In the genomic region with DNA sequence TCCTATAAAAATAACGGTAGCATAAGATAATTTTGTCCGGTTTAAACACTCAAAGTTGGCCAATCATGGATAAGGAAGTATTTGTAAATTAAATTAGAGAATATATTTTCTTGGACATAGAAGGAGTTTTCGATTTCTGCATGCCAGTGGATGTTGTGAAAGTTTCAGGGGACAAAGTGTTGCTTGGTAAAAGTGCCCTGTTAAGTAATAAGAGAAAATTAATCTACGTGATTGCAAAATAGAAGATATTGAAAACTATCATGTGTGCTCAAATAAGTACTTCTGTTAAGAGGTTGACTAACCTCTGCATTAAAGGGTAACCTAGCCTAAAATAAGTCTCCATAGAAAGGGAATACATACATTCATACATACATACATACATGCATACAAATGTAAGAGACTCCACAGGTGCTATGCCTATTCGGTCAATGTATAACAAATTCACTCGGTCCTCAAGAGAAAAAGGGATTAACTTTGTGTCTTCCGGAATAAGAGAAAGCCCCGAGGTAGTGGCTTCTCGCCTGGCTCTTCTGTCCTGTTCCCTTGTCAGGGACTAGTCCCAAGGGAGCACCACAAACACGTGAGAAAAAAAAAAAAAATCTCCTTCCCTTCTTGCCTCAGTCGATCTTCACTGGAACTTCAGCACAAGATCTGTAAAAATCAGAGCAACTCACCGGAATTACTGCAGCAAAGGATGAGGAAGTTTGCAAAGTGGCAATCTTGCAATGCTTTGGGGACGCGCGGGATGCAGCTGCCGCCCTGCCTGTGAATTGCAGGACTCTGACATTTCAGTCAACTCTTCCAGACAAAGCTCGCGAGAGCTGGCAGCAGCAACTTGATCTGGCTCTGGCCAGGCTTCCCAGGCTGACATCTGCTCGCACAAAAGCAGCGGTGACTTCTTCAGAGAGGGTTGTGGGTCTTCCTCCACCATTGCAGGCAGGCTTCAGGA, we compare ENCODE assay signal across 8 mouse cellular contexts. TPM values are rescaled to one million over a fixed set of nuclear protein-coding genes. Genes with fewer than 3 reads are reported as not detected.
DNase-seq lines count a peak whose midpoint lies in the region; ATAC-seq lines count a peak whose summit lies in the region.

No protein-coding gene starts in this region.

- intact Hi-C loops in gastrocnemius, postnatal 36 days (cut with DNase I) = no loop called here
- intact Hi-C loops in left cerebral cortex, postnatal 4 days (cut with DNase I) = no loop called here

- no peaks in the 10 kb centered on the region for H3K27me3 ChIP-seq in intestine, embryonic 15.5 days (replicated peaks)
- no peaks in the 10 kb centered on the region for H3K27me3 ChIP-seq in midbrain, embryonic 13.5 days

- H3K9ac ChIP-seq in intestine, embryonic 15.5 days = peak overlapping the region; percentile 41
- peak overlapping the region; percentile 46 for H3K9ac ChIP-seq in midbrain, embryonic 13.5 days (replicated peaks)

- ATAC-seq in intestine, embryonic 15.5 days = peak; percentile 96
- ATAC-seq in midbrain, embryonic 13.5 days = peak; percentile 98
- ATAC-seq in megakaryocyte progenitor cell, adult 5-6 weeks (replicated peaks; ENCODE audit: poor library complexity) = no peak

- peak; percentile 87 for DNase-seq in ZHBTc4 (ENCODE audit: low read depth, low spot score)
- peak; percentile 91 for DNase-seq in embryo, embryonic 10 days (ENCODE audit: low spot score)
- peak; percentile 28 to 45 for DNase-seq in gastrocnemius, postnatal 36 days
- DNase-seq in left cerebral cortex, postnatal 4 days = peak; percentile 81
- DNase-seq in telencephalon, adult 2 months (ENCODE audit: low read depth, low spot score) = peak; percentile 15

- 19% methylated on average over 20 of the region's 20 CpGs for WGBS in intestine, embryonic 15.5 days
- 20% methylated on average over 20 of the region's 20 CpGs for WGBS in midbrain, embryonic 13.5 days

- H3K27ac ChIP-seq in intestine, embryonic 15.5 days = peak overlapping the region; percentile 27
- H3K27ac ChIP-seq in midbrain, embryonic 13.5 days = no peak overlapping the region

- no peaks in the 10 kb centered on the region for H3K9me3 ChIP-seq in intestine, embryonic 15.5 days
- H3K9me3 ChIP-seq in midbrain, embryonic 13.5 days = no peaks in the 10 kb centered on the region

- H3K4me1 ChIP-seq in intestine, embryonic 15.5 days (replicated peaks) = no peaks in the 10 kb centered on the region
- H3K4me1 ChIP-seq in midbrain, embryonic 13.5 days (replicated peaks) = peaks cover 6% of the 10 kb centered on the region

- peak overlapping the region; percentile 45 for H3K4me3 ChIP-seq in intestine, embryonic 15.5 days (replicated peaks)
- H3K4me3 ChIP-seq in midbrain, embryonic 13.5 days (replicated peaks) = peak overlapping the region; percentile 44

- peak overlapping the region; percentile 67 for H3K4me2 ChIP-seq in intestine, embryonic 15.5 days (replicated peaks)
- H3K4me2 ChIP-seq in midbrain, embryonic 13.5 days (replicated peaks) = peak overlapping the region; percentile 67

- H3K36me3 ChIP-seq in intestine, embryonic 15.5 days = no peaks in the 10 kb centered on the region
- H3K36me3 ChIP-seq in midbrain, embryonic 13.5 days = no peaks in the 10 kb centered on the region

RNA-seq across cellular contexts. Expression of a gene that starts 0.5 kb away (rescaled TPM):
- 1 to 10 TPM; 1.6 to 2.1 TPM for total RNA-seq in gastrocnemius, postnatal 36 days (2021)
- polyA plus RNA-seq in intestine, embryonic 15.5 days (2015; fragmentation: Nextera tagmentation; extraction: Ambion mirVana) = 6.1 and 6.7 TPM in 2 replicates
- total RNA-seq in left cerebral cortex, postnatal 4 days (2021) = 1 to 10 TPM; 2.7 to 3.9 TPM
- 1.2 and 1.6 TPM in 2 replicates for polyA plus RNA-seq in midbrain, embryonic 13.5 days (2015; fragmentation: Nextera tagmentation; extraction: Ambion mirVana)
- total RNA-seq in megakaryocyte progenitor cell, adult 5-6 weeks (2015) = not detected in 2 replicates
- not detected in 2 replicates for total RNA-seq in megakaryocyte progenitor cell, adult 5-6 weeks (2017)

Comparison
In these comparisons a context has a peak if more than half of its experiments do, and no peak if none do; other contexts are left out.
1. DNase-seq: peak in every context shown above with its lines; median percentile 91 in embryo, embryonic 10 days; 87 in ZHBTc4; 81 in left cerebral cortex, postnatal 4 days; 36 in gastrocnemius, postnatal 36 days; 15 in telencephalon, adult 2 months.